Mouse (Mus musculus) MEL (cell line): Measurements from ENCODE around the gene Mthfd1l. TPM values are rescaled to one million over a fixed set of nuclear protein-coding genes. Genes with fewer than 3 reads are reported as not detected.

Source experiments
- DNase-seq: peaks from one replicate; pipeline ENCODE4 v3.0.0; 2011; ENCODE audit warnings: low read depth, low spot score
- H3K27ac ChIP-seq: 2 replicates; pipeline ENCODE4 v1.5.1; 2012; ENCODE audit warnings: low read depth, mild to moderate bottlenecking, control low read depth, low read length, moderate library complexity; ENCODE audit not compliant: control insufficient read depth
- H3K27me3 ChIP-seq, 2 experiments: fragments of 150-350 bp in 1 of 2; sonication (generic) in 1 of 2; 2 replicates each; pipeline ENCODE4 v1.6.1; 2012; ENCODE audit warnings: low read length in 2 of 2, mild to moderate bottlenecking in 2 of 2, improper control_type of control experiment in 1 of 2, moderate library complexity in 1 of 2; ENCODE audit not compliant: insufficient read depth in 2 of 2, control insufficient read depth in 1 of 2
- H3K36me3 ChIP-seq, 2 experiments: 2 replicates each; pipeline ENCODE4 v1.6.1; 2012 to 2014; ENCODE audit warnings: low read length in 2 of 2, improper control_type of control experiment in 1 of 2, inconsistent platforms in 1 of 2, mild to moderate bottlenecking in 1 of 2; ENCODE audit not compliant: insufficient read depth in 2 of 2, control insufficient read depth in 1 of 2
- H3K4me1 ChIP-seq, 2 experiments: fragments of 150-350 bp in 1 of 2; sonication (generic) in 1 of 2; 2 replicates each; pipeline ENCODE4 v1.6.1; 2012; ENCODE audit warnings: low read length in 2 of 2, improper control_type of control experiment in 1 of 2, mild to moderate bottlenecking in 1 of 2; ENCODE audit not compliant: insufficient read depth in 2 of 2, control insufficient read depth in 1 of 2
- H3K4me3 ChIP-seq, 2 experiments: fragments of 150-350 bp in 1 of 2; sonication (generic) in 1 of 2; 2 replicates each; pipeline ENCODE4 v1.5.1; 2012; ENCODE audit warnings: low read depth in 2 of 2, low read length in 2 of 2, mild to moderate bottlenecking in 2 of 2, moderate library complexity in 2 of 2, control low read depth in 1 of 2, improper control_type of control experiment in 1 of 2; ENCODE audit not compliant: control insufficient read depth in 1 of 2, insufficient read depth in 1 of 2
- H3K79me2 ChIP-seq: 2 replicates; pipeline ENCODE4 v1.6.1; 2012; ENCODE audit warnings: mild to moderate bottlenecking, low read length, moderate library complexity; ENCODE audit not compliant: control insufficient read depth, poor library complexity, insufficient read depth
- H3K9ac ChIP-seq: 2 replicates; pipeline ENCODE4 v1.6.1; 2012; ENCODE audit warnings: low read depth, mild to moderate bottlenecking, control low read depth, low read length, moderate library complexity; ENCODE audit not compliant: control insufficient read depth, poor library complexity, severe bottlenecking
- H3K9me3 ChIP-seq: fragments of 150-350 bp; sonication (generic); replicated peaks from 2 replicates; pipeline ENCODE4 v1.6.1; 2012; ENCODE audit warnings: mild to moderate bottlenecking, low read length, improper control_type of control experiment, moderate library complexity; ENCODE audit not compliant: insufficient read depth
- BHLHE40 ChIP-seq: IDR thresholded peaks from 2 replicates; pipeline ENCODE4 v1.6.1; 2012; ENCODE audit warnings: low read depth, mild to moderate bottlenecking, inconsistent platforms, low read length, improper control_type of control experiment, borderline replicate concordance
- CHD2 ChIP-seq: IDR thresholded peaks from 2 replicates; pipeline ENCODE4 v1.6.1; 2011; ENCODE audit warnings: low read length, improper control_type of control experiment
- CTCF ChIP-seq, 3 experiments: IDR thresholded peaks in 2 of 3; conservative IDR thresholded peaks in 1 of 3; 2 replicates each; pipeline ENCODE4 v1.5.1; 2011 to 2012; ENCODE audit warnings: low read length in 3 of 3, low read depth in 2 of 3, mild to moderate bottlenecking in 2 of 3, improper control_type of control experiment in 1 of 3, inconsistent platforms in 1 of 3, mixed read lengths in 1 of 3, moderate library complexity in 1 of 3; ENCODE audit not compliant: control insufficient read depth in 1 of 3, insufficient read depth in 1 of 3, poor library complexity in 1 of 3, severe bottlenecking in 1 of 3
- ELF1 ChIP-seq: IDR thresholded peaks from 2 replicates; pipeline ENCODE4 v1.6.1; 2014; ENCODE audit warnings: low read depth, mild to moderate bottlenecking, inconsistent platforms, low read length, improper control_type of control experiment, moderate library complexity
- GABPA ChIP-seq: IDR thresholded peaks from 2 replicates; pipeline ENCODE4 v1.6.1; 2012; ENCODE audit warnings: low read depth, mild to moderate bottlenecking, inconsistent platforms, low read length, improper control_type of control experiment, moderate library complexity
- JUND ChIP-seq: IDR thresholded peaks from 2 replicates; pipeline ENCODE4 v1.6.1; 2011; ENCODE audit warnings: low read depth, mild to moderate bottlenecking, improper control_type of control experiment, low read length
- MAX ChIP-seq: IDR thresholded peaks from 2 replicates; pipeline ENCODE4 v1.6.1; 2011; ENCODE audit warnings: low read length, improper control_type of control experiment
- MEF2A ChIP-seq: IDR thresholded peaks from 2 replicates; pipeline ENCODE4 v1.6.1; 2014; ENCODE audit warnings: low read depth, mild to moderate bottlenecking, inconsistent platforms, low read length, improper control_type of control experiment; ENCODE audit not compliant: poor library complexity, insufficient replicate concordance, severe bottlenecking; ENCODE audit errors: extremely low read depth
- MXI1 ChIP-seq: IDR thresholded peaks from 2 replicates; pipeline ENCODE4 v1.6.1; 2011; ENCODE audit warnings: mild to moderate bottlenecking, low read depth, low read length, improper control_type of control experiment
- NRF1 ChIP-seq: IDR thresholded peaks from 2 replicates; pipeline ENCODE4 v1.6.1; 2014; ENCODE audit warnings: low read depth, mild to moderate bottlenecking, inconsistent platforms, low read length, improper control_type of control experiment, moderate library complexity; ENCODE audit not compliant: poor library complexity, insufficient read depth, severe bottlenecking
- POLR2A ChIP-seq, 2 experiments: IDR thresholded peaks; 2 replicates each; pipeline ENCODE4 v1.6.1; 2011 to 2012; ENCODE audit warnings: low read length in 2 of 2, mild to moderate bottlenecking in 2 of 2, control low read depth in 1 of 2, improper control_type of control experiment in 1 of 2, low read depth in 1 of 2, moderate library complexity in 1 of 2; ENCODE audit not compliant: control insufficient read depth in 1 of 2, insufficient read depth in 1 of 2, poor library complexity in 1 of 2
- RAD21 ChIP-seq: IDR thresholded peaks from 2 replicates; pipeline ENCODE4 v1.6.1; 2011; ENCODE audit warnings: mild to moderate bottlenecking, low read depth, low read length, improper control_type of control experiment
- TCF12 ChIP-seq: IDR thresholded peaks from 2 replicates; pipeline ENCODE4 v1.6.1; 2014; ENCODE audit warnings: low read depth, mild to moderate bottlenecking, inconsistent platforms, low read length, improper control_type of control experiment, moderate library complexity
- USF1 ChIP-seq: IDR thresholded peaks from 2 replicates; pipeline ENCODE4 v1.6.1; 2014; ENCODE audit warnings: low read depth, mild to moderate bottlenecking, inconsistent platforms, low read length, improper control_type of control experiment, moderate library complexity
- ZC3H11A ChIP-seq: IDR thresholded peaks from 2 replicates; pipeline ENCODE4 v1.6.1; 2012; ENCODE audit warnings: low read depth, mild to moderate bottlenecking, inconsistent platforms, low read length, improper control_type of control experiment
- ZNF384 ChIP-seq: IDR thresholded peaks from 2 replicates; pipeline ENCODE4 v1.6.1; 2012; ENCODE audit warnings: low read depth, mild to moderate bottlenecking, inconsistent platforms, low read length, improper control_type of control experiment
- polyA plus RNA-seq, 2 experiments: library from polyadenylated mRNA; stranded (reverse) in 1 of 2; unstranded in 1 of 2; fragments of >175 nt in 1 of 2; fragments of >200 nt in 1 of 2; gene quantifications; 2 replicates each; pipeline versions ENCODE4 v1.2.1 to v1.2.4; 2012; ENCODE audit warnings: low replicate concordance in 2 of 2, low read depth in 1 of 2; ENCODE audit not compliant: insufficient read length in 2 of 2, insufficient read depth in 1 of 2, missing spikeins in 1 of 2
- total RNA-seq: library from RNA; depleted of rRNA; stranded (reverse); fragments of 300-350 nt; gene quantifications from 2 replicates; pipeline ENCODE4 v1.2.3, GENCODE M21; 2012

Gene Mthfd1l
- total and polyA plus RNA-seq, 3 experiments: 43.1 to 1,097 (median 83.0) TPM

DNA sequence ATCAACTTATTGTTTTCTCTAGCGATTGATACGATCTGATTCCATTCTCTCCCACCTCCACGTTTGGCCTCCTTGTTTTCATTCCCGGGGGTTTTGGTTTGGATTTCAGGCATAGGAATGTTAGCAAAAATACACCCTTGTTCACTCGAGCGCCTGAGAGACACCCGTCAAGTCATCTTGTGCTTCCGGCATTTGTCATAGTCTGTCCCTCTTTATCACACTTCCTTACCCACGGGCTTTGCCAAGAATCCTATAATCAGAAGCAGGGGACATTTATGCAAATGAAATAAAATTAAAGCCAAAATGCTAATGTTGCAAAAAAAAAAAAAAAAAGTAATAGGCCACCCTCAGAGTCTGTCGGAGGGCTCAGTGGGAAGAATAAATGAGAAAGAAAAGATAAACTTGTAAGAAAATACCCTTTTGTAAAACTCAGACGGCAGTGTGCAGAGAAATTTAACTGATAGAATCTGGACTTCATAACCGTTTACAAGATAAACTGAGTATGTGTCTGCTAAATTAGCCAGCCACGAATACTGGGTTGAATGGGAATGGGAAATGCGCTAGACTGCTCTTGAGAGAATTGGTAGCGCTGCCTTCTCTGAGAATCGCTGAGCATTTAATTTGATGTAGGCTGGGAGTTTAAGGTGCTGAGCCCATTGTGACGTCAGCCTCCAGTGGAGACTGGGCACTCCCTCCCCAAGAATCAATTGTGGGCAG lies 139.9 kb downstream of the Mthfd1l start:
- peaks cover under 1 to 4% of the 10 kb centered on the region in 2 experiments for H3K36me3 ChIP-seq
- no peak for DNase-seq
- H3K79me2 ChIP-seq: no peaks in the 10 kb centered on the region
- no peak overlapping the region for H3K4me3 ChIP-seq
- no peaks in the 10 kb centered on the region for H3K27me3 ChIP-seq
- TF ChIP-seq POLR2A (IDR thresholded peaks at IDR 0.05; ENCODE audit: control insufficient read depth in 1 of 2, insufficient read depth in 1 of 2, low read depth in 1 of 2, low read length in 2 of 2, poor library complexity in 1 of 2): no peak
- no peak for TF ChIP-seq BHLHE40
- no peak for TF ChIP-seq ZC3H11A
- no peak for TF ChIP-seq MAX
- TF ChIP-seq MEF2A: no peak
- no peak for TF ChIP-seq RAD21
- TF ChIP-seq CTCF (IDR thresholded peaks at IDR 0.05 in 2 of 3, conservative IDR thresholded peaks at IDR 0.05 in 1 of 3; ENCODE audit: control insufficient read depth in 1 of 3, insufficient read depth in 1 of 3, low read depth in 2 of 3, low read length in 3 of 3, poor library complexity in 1 of 3, severe bottlenecking in 1 of 3): no peak
- TF ChIP-seq, all 39 proteins: peak for 0
- Histone ChIP-seq H3K9me3 (no peaks in the 10 kb centered on the region), H3K4me1 (peaks cover 0 to under 1% of the 10 kb centered on the region in 2 experiments; a peak in 1 of 4 replicates), H3K9ac (no peak overlapping the region), H3K27ac (no peak overlapping the region)

DNA sequence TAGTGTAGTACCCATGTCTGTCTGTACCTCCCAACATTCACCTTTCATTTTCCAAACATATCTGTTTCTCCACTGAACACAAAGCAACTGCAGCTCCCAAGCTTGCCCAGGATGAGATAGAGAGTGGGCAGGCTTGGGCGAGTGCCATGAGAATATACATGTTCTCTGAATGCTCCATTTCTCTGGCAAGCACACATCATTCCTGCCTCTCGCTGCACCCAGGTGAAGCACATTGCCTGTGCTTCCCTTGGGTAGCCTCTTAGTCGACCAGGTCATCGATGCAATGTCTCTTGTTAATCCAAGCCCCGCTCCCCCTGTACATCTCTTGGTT lies 140.4 kb downstream of the Mthfd1l start:
- Histone ChIP-seq H3K9me3 (no peaks in the 10 kb centered on the region), H3K27ac (no peak overlapping the region), H3K4me1 (no peaks in the 10 kb centered on the region), H3K36me3 (peaks cover 0 to 4% of the 10 kb centered on the region in 2 experiments; a peak in 2 of 4 replicates), H3K27me3 (no peaks in the 10 kb centered on the region), H3K79me2 (no peaks in the 10 kb centered on the region)
- DNase-seq: no peak
- TF ChIP-seq NRF1 (no peak), USF1 (no peak), MXI1 (no peak), JUND (no peak), ZNF384 (no peak), TCF12 (no peak), CHD2 (no peak), GABPA (no peak), ELF1 (no peak)
- TF ChIP-seq, all 39 proteins: peak for 0
- Histone ChIP-seq H3K9ac (no peak overlapping the region), H3K4me3 (no peak overlapping the region)
